Mouse (Mus musculus) CH12.LX (cell line): ENCODE measurements around the gene Siglecg. TPM values are rescaled to one million over a fixed set of nuclear protein-coding genes. Genes with fewer than 3 reads are reported as not detected.

Experiments used
- DNase-seq: peaks from one replicate; pipeline ENCODE4 v3.0.0-alpha.2; 2013; ENCODE audit errors: extremely low read depth
- H3K27ac ChIP-seq: 2 replicates; pipeline ENCODE4 v1.5.1; 2012; ENCODE audit warnings: low read depth, mild to moderate bottlenecking, control low read depth, moderate library complexity; ENCODE audit not compliant: insufficient read depth
- H3K27me3 ChIP-seq: replicated peaks from 2 replicates; pipeline ENCODE3; 2012; ENCODE audit warnings: inconsistent platforms
- H3K36me3 ChIP-seq, 2 experiments: replicated peaks in 1 of 2; 2 replicates each; pipeline versions ENCODE3 to v1.6.1; 2012; ENCODE audit warnings: inconsistent platforms in 1 of 2, low read length in 1 of 2, mild to moderate bottlenecking in 1 of 2, mixed read lengths in 1 of 2, moderate library complexity in 1 of 2; ENCODE audit not compliant: control insufficient read depth in 1 of 2, insufficient read depth in 1 of 2
- H3K4me1 ChIP-seq, 2 experiments: 2 replicates each; pipeline ENCODE4 v1.6.1; 2012; ENCODE audit warnings: inconsistent platforms in 1 of 2, moderate library complexity in 1 of 2; ENCODE audit not compliant: insufficient read depth in 2 of 2, control insufficient read depth in 1 of 2
- H3K4me2 ChIP-seq: 2 replicates; pipeline ENCODE4 v1.6.1; 2012; ENCODE audit warnings: low read depth, mild to moderate bottlenecking, control low read depth; ENCODE audit not compliant: poor library complexity, insufficient read depth, severe bottlenecking
- H3K4me3 ChIP-seq, 3 experiments: fragments of 150-350 bp in 1 of 3; sonication (generic) in 1 of 3; replicated peaks in 1 of 3; 2 replicates each; pipeline versions ENCODE3 to v1.5.1; 2011 to 2012; ENCODE audit warnings: low read depth in 2 of 3, low read length in 2 of 3, mild to moderate bottlenecking in 2 of 3, moderate library complexity in 2 of 3, control low read depth in 1 of 3, improper control_type of control experiment in 1 of 3, inconsistent platforms in 1 of 3, mixed read lengths in 1 of 3; ENCODE audit not compliant: poor library complexity in 1 of 3
- H3K79me2 ChIP-seq: replicated peaks from 2 replicates; pipeline ENCODE4 v1.6.1; 2012; ENCODE audit warnings: mild to moderate bottlenecking, moderate library complexity; ENCODE audit not compliant: control insufficient read depth, poor library complexity, insufficient read depth, severe bottlenecking; ENCODE audit errors: extremely low read depth
- H3K9ac ChIP-seq: 2 replicates; pipeline ENCODE4 v1.6.1; 2012; ENCODE audit warnings: low read depth, mild to moderate bottlenecking, control low read depth, moderate library complexity; ENCODE audit not compliant: insufficient read depth
- H3K9me3 ChIP-seq: replicated peaks from 2 replicates; pipeline ENCODE3; 2012; ENCODE audit warnings: low read length, inconsistent platforms, mixed read lengths
- CHD1 ChIP-seq: IDR thresholded peaks from 2 replicates; pipeline ENCODE4 v1.6.1; 2012; ENCODE audit warnings: low read depth, low read length, improper control_type of control experiment, inconsistent platforms
- CTCF ChIP-seq, 2 experiments: IDR thresholded peaks in 1 of 2; conservative IDR thresholded peaks in 1 of 2; 2 replicates each; pipeline ENCODE4 v1.5.1; 2011 to 2012; ENCODE audit warnings: low read depth in 2 of 2, low read length in 2 of 2, improper control_type of control experiment in 1 of 2, inconsistent platforms in 1 of 2, mild to moderate bottlenecking in 1 of 2, moderate library complexity in 1 of 2
- E2F4 ChIP-seq: IDR thresholded peaks from 2 replicates; pipeline ENCODE4 v1.6.1; 2011; ENCODE audit warnings: low read depth, low read length, improper control_type of control experiment; ENCODE audit not compliant: insufficient replicate concordance
- ELF1 ChIP-seq: IDR thresholded peaks from 2 replicates; pipeline ENCODE4 v1.6.1; 2014; ENCODE audit warnings: low read depth, mild to moderate bottlenecking, inconsistent platforms, low read length, improper control_type of control experiment
- EP300 ChIP-seq: IDR thresholded peaks from 2 replicates; pipeline ENCODE4 v1.6.1; 2011; ENCODE audit warnings: low read length, improper control_type of control experiment
- MAX ChIP-seq: IDR thresholded peaks from 2 replicates; pipeline ENCODE4 v1.6.1; 2011; ENCODE audit warnings: low read length, improper control_type of control experiment
- MEF2A ChIP-seq: IDR thresholded peaks from 2 replicates; pipeline ENCODE4 v1.6.1; 2014; ENCODE audit warnings: low read depth, mild to moderate bottlenecking, inconsistent platforms, low read length, improper control_type of control experiment, borderline replicate concordance
- MXI1 ChIP-seq: IDR thresholded peaks from 2 replicates; pipeline ENCODE4 v1.6.1; 2011; ENCODE audit warnings: mild to moderate bottlenecking, low read depth, low read length, improper control_type of control experiment
- MYC ChIP-seq: IDR thresholded peaks from 2 replicates; pipeline ENCODE4 v1.6.1; 2011; ENCODE audit warnings: low read depth, mild to moderate bottlenecking, improper control_type of control experiment, low read length
- POLR2A ChIP-seq: IDR thresholded peaks from 2 replicates; pipeline ENCODE4 v1.6.1; 2011; ENCODE audit warnings: low read depth, mild to moderate bottlenecking, improper control_type of control experiment, low read length
- SMC3 ChIP-seq: IDR thresholded peaks from 2 replicates; pipeline ENCODE4 v1.6.1; 2011; ENCODE audit warnings: low read depth, low read length, improper control_type of control experiment
- USF2 ChIP-seq: conservative IDR thresholded peaks from 2 replicates; pipeline ENCODE4 v1.6.1; 2011; ENCODE audit warnings: low read depth, low read length, improper control_type of control experiment
- dilution Hi-C: fragments of 300-500 bp; cut with MboI; formaldehyde crosslinking; loops from 2 replicates; pipeline ENCODE4 v1.14.3; 2020; ENCODE audit warnings: low sequenced_read_pairs; ENCODE audit not compliant: extremely low pct_unique_long_range_greater_than_20kb, extremely low pct_ligation_motif_present
- in situ Hi-C: fragments of 300-500 bp; cut with MboI; formaldehyde crosslinking; loops from 3 replicates; pipeline ENCODE4 v1.14.3; 2019; ENCODE audit warnings: low sequenced_read_pairs, low pct_ligation_motif_present, low pct_unique_long_range_greater_than_20kb, mixed read lengths
- polyA plus RNA-seq: library from polyadenylated mRNA; unstranded; fragments of >175 nt; gene quantifications from 2 replicates; pipeline ENCODE4 v1.2.1, GENCODE M21; 2012; ENCODE audit warnings: low read depth; ENCODE audit not compliant: insufficient read length
- total RNA-seq, 2 experiments: library from RNA; depleted of rRNA; stranded (reverse); fragments of 300-350 nt in 1 of 2; fragments of >200 nt in 1 of 2; gene quantifications; 2 replicates each; pipeline ENCODE4 v1.2.3; 2012 to 2014

Gene Siglecg
- total and polyA plus RNA-seq, 3 experiments: 29.7 to 58.2 (median 31.2) TPM

- Histone ChIP-seq H3K4me3 (no peak overlapping the region), H3K9me3 (peaks cover 7% of the 10 kb centered on the region), H3K79me2 (no peaks in the 10 kb centered on the region), H3K4me1 (no peaks in the 10 kb centered on the region; a peak in 1 of 4 replicates), H3K4me2 (no peak overlapping the region), H3K9ac (no peak overlapping the region), H3K27ac (no peak overlapping the region), H3K27me3 (peaks cover 4% of the 10 kb centered on the region), H3K36me3 (no peaks in the 10 kb centered on the region)
- no peak for TF ChIP-seq CTCF (conservative IDR thresholded peaks at IDR 0.05 in 1 of 2, IDR thresholded peaks at IDR 0.05 in 1 of 2; ENCODE audit: low read depth in 2 of 2, low read length in 2 of 2)
- no peak for TF ChIP-seq POLR2A
- no peak for TF ChIP-seq MEF2A
- TF ChIP-seq SMC3: no peak
- TF ChIP-seq ELF1: no peak
- TF ChIP-seq MXI1: no peak
- dilution Hi-C loops (no loop called here), in situ Hi-C loops (no loop called here)
- no peak for DNase-seq
These were observed 24.9 kb downstream of the Siglecg start for GRCm38 (mm10) chr7:43432891-43433290.

GRCm38 (mm10) chr7:43434676-43435075 is 26.7 kb downstream of the Siglecg start:
- dilution Hi-C loops (no loop called here), in situ Hi-C loops (no loop called here)
- Histone ChIP-seq H3K4me3 (no peak overlapping the region), H3K4me2 (no peak overlapping the region), H3K9me3 (peaks cover 7% of the 10 kb centered on the region), H3K79me2 (no peaks in the 10 kb centered on the region), H3K27me3 (peaks cover 4% of the 10 kb centered on the region), H3K4me1 (peaks cover 3 to 18% of the 10 kb centered on the region in 2 experiments), H3K9ac (no peak overlapping the region), H3K27ac (no peak overlapping the region), H3K36me3 (no peaks in the 10 kb centered on the region)
- no peak for TF ChIP-seq CHD1
- TF ChIP-seq MYC: no peak
- DNase-seq: no peak

GRCm38 (mm10) chr7:43436341-43437255 is 28.6 kb downstream of the Siglecg start, which contains the start of gene Nkg7:
Gene Nkg7 (plus strand): TSS chr7:43437073.
- Histone ChIP-seq H3K9ac (no peak within 1 kb of the TSS), H3K36me3 (no peaks in the 10 kb centered on the region), H3K79me2 (no peaks in the 10 kb centered on the region), H3K4me1 (peaks cover 3 to 19% of the 10 kb centered on the region in 2 experiments), H3K4me3 (no peak within 1 kb of the TSS), H3K4me2 (no peak within 1 kb of the TSS), H3K27ac (no peak within 1 kb of the TSS), H3K27me3 (peaks cover 4% of the 10 kb centered on the region), H3K9me3 (peaks cover 6% of the 10 kb centered on the region)
- dilution Hi-C loops: no loop called here
- 0 out of 2 replicates have a peak, but pooled peaks have one; percentile 28 for TF ChIP-seq EP300
- peak in 1 of 2 experiments; percentile 22; a peak in 1 of 4 replicates for TF ChIP-seq CTCF (conservative IDR thresholded peaks at IDR 0.05 in 1 of 2, IDR thresholded peaks at IDR 0.05 in 1 of 2; ENCODE audit: low read depth in 2 of 2, low read length in 2 of 2)
- no peak for TF ChIP-seq USF2
- no peak for TF ChIP-seq E2F4
- no peak for TF ChIP-seq MAX
- DNase-seq: no peak
- in situ Hi-C loops: no loop called here
